Mouse (Mus musculus) forebrain, embryonic 10.5 days (tissue): ENCODE measurements around the gene Triml2. TPM values are rescaled to one million over a fixed set of nuclear protein-coding genes. Genes with fewer than 3 reads are reported as not detected.

ENCODE experiments used
- DNase-seq: peaks from one replicate; pipeline ENCODE4 v3.0.0-alpha.2; 2017; ENCODE audit warnings: low spot score; ENCODE audit errors: extremely low spot score
- H3K27ac ChIP-seq: fragments of 300-500 bp; sonication (generic); 2 replicates; pipeline ENCODE4 v1.5.1; 2016; ENCODE audit warnings: mild to moderate bottlenecking
- H3K27me3 ChIP-seq: fragments of 300-500 bp; sonication (generic); 2 replicates; pipeline ENCODE4 v1.6.1; 2016; ENCODE audit warnings: mild to moderate bottlenecking; ENCODE audit not compliant: poor library complexity, severe bottlenecking
- H3K36me3 ChIP-seq: fragments of 300-500 bp; sonication (generic); replicated peaks from 2 replicates; pipeline ENCODE4 v1.6.1; 2016; ENCODE audit warnings: mild to moderate bottlenecking, moderate library complexity
- H3K4me1 ChIP-seq: fragments of 300-500 bp; sonication (generic); 2 replicates; pipeline ENCODE4 v1.6.1; 2016
- H3K4me3 ChIP-seq: fragments of 300-500 bp; sonication (generic); 2 replicates; pipeline ENCODE4 v1.5.1; 2016; ENCODE audit warnings: mild to moderate bottlenecking, moderate library complexity
- H3K9me3 ChIP-seq: fragments of 300-500 bp; sonication (generic); 2 replicates; pipeline ENCODE4 v1.6.1; 2016; ENCODE audit warnings: mild to moderate bottlenecking, moderate library complexity
- WGBS: fragments of 180-500 bp; shearing (Covaris S2); methylation state at CpG from one replicate; pipeline ENCODE4 v1.1.7; 2016; 5-methylcytosine and 5-hydroxymethylcytosine counted together
- polyA plus RNA-seq: library from polyadenylated mRNA; unstranded; fragments of >200 nt; fragmentation: Nextera tagmentation; extraction: Ambion mirVana; gene quantifications from 2 replicates; pipeline ENCODE4 v1.2.1, GENCODE M21; 2016

Triml2 gene
- polyA plus RNA-seq, result not detected in 2 replicates

- no peaks in the 10 kb centered on the region for H3K4me1 ChIP-seq
- no peaks in the 10 kb centered on the region for H3K36me3 ChIP-seq
- 0 out of 2 replicates have a peak, but pooled peaks cover 4% of the 10 kb centered on the region for H3K9me3 ChIP-seq
- no peak for DNase-seq
- 96% methylated on average over 13 of the region's 13 CpGs for WGBS
- no peaks in the 10 kb centered on the region for H3K27me3 ChIP-seq
- H3K27ac ChIP-seq, result no peak within 1 kb of the TSS
- no peak within 1 kb of the TSS for H3K4me3 ChIP-seq
These were observed at the start of gene Triml2 for GRCm38 (mm10) chr8:43180054-43180690. Gene Triml2 (plus strand): TSS chr8:43180541.

- no peak within 1 kb of the TSS for H3K4me3 ChIP-seq
- H3K9me3 ChIP-seq, result no peaks in the 10 kb centered on the region
- no peaks in the 10 kb centered on the region for H3K36me3 ChIP-seq
- WGBS, result 93% methylated on average over 2 of the region's 2 CpGs
- no peak within 1 kb of the TSS for H3K27ac ChIP-seq
- H3K4me1 ChIP-seq, result no peaks in the 10 kb centered on the region
- no peak for DNase-seq
- H3K27me3 ChIP-seq, result no peaks in the 10 kb centered on the region
These were observed 39.0 kb upstream of the Triml2 start, which contains the start of gene Triml1 for GRCm38 (mm10) chr8:43141386-43141785. Gene Triml1 (minus strand): TSS chr8:43141486.

- DNase-seq, result no peak
- 91% methylated on average over 9 of the region's 9 CpGs for WGBS
- Histone ChIP-seq H3K4me1 (no peaks in the 10 kb centered on the region), H3K36me3 (no peaks in the 10 kb centered on the region), H3K27me3 (no peaks in the 10 kb centered on the region), H3K9me3 (no peaks in the 10 kb centered on the region), H3K4me3 (no peak overlapping the region), H3K27ac (no peak overlapping the region)
These were observed 31.0 kb upstream of the Triml2 start for GRCm38 (mm10) chr8:43149307-43149706.

DNA sequence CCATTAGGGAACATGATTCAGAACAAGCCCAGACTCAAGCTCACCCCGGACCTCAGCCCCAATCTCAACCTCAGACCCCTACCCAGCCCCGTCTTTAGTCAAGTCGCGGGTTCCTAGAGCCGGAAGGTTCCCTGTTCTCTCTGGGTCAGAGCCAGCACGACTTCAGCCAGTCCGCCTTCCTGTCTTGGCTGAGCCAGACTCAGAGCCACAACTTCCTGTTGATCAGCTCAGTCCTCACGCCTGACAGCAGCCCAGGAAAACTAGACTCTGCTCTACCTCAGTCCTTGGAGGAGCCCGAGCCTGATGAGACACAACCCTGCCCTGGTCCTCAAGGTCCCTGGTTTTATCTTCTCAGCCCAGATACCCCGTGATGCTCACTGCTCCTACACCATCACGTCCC lies 17.1 kb upstream of the Triml2 start:
- no peak overlapping the region for H3K27ac ChIP-seq
- no peak overlapping the region for H3K4me3 ChIP-seq
- no peaks in the 10 kb centered on the region for H3K36me3 ChIP-seq
- DNase-seq, result no peak
- H3K4me1 ChIP-seq, result no peaks in the 10 kb centered on the region
- 85% methylated on average over 11 of the region's 11 CpGs for WGBS
- no peaks in the 10 kb centered on the region for H3K9me3 ChIP-seq
- no peaks in the 10 kb centered on the region for H3K27me3 ChIP-seq

- Histone ChIP-seq H3K4me1 (no peaks in the 10 kb centered on the region), H3K27ac (no peak overlapping the region), H3K9me3 (no peaks in the 10 kb centered on the region), H3K27me3 (no peaks in the 10 kb centered on the region), H3K4me3 (no peak overlapping the region), H3K36me3 (no peaks in the 10 kb centered on the region)
- no peak for DNase-seq
- 89% methylated on average over 3 of the region's 3 CpGs for WGBS
These were observed 15.9 kb upstream of the Triml2 start for GRCm38 (mm10) chr8:43164453-43164852.

DNA sequence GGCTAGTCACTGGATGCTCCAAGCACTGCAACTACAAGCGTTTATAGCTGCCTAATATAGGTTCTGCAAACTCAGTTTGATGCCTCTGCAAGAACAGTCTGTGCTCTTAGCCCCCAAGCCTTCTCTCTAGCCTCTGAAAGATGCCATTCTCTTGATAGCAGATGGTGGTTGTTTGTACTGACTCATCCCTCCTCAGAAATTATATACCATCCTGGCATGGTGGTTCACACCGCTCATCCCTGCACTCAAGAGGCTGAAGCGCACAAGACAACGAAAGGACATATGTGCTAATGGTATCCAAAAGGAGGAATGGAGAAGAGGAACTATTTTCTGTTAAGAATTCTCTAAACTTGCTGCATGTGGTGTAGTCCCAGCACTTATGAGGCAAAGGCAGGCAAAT lies 12.3 kb upstream of the Triml2 start:
- no peak overlapping the region for H3K27ac ChIP-seq
- DNase-seq, result no peak
- 95% methylated on average over 4 of the region's 4 CpGs for WGBS
- H3K27me3 ChIP-seq, result no peaks in the 10 kb centered on the region
- no peaks in the 10 kb centered on the region for H3K36me3 ChIP-seq
- no peaks in the 10 kb centered on the region for H3K9me3 ChIP-seq
- H3K4me3 ChIP-seq, result no peak overlapping the region
- no peaks in the 10 kb centered on the region for H3K4me1 ChIP-seq

- WGBS, result 91% methylated on average over 6 of the region's 6 CpGs
- Histone ChIP-seq H3K4me1 (no peaks in the 10 kb centered on the region), H3K27ac (no peak overlapping the region), H3K36me3 (no peaks in the 10 kb centered on the region), H3K4me3 (no peak overlapping the region), H3K9me3 (no peaks in the 10 kb centered on the region), H3K27me3 (no peaks in the 10 kb centered on the region)
- no peak for DNase-seq
These were observed 11.0 kb upstream of the Triml2 start for GRCm38 (mm10) chr8:43169249-43169755.

DNA sequence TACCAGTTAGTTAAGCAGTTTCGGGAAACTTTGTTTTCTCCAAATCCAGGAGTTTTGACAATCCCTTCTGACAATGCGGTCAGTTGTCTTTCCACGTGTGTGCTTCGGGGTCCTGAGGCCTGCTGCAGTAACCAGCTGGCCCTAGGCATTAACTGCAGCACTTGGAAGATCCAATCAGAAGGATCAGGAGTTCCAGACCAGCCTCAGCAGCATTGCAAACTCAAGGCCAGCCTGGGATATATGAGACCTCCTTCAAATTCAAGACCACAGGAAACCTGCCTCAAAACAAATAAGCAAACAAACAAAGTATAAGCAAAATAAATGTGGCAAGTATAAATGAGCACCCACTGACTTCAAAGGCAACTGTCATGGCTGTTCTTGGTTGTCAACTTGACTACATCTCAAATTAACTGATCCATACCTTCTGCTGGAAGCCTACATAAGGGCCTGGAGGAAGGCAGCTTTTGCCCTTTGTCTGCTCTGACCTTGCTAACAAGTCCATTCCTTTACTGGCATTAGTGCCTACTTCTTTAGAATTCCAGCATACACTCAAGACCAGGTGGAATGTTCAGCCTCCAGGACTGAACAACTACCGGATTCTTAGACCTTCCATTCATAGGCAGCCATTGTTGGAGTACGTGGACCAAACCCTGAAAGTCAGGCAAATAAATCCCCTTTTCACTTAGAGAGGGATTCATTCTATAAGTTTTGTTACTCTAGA lies 3.4 kb upstream of the Triml2 start:
- Histone ChIP-seq H3K27me3 (no peaks in the 10 kb centered on the region), H3K36me3 (no peaks in the 10 kb centered on the region), H3K27ac (no peak overlapping the region), H3K4me3 (no peak overlapping the region), H3K9me3 (0 out of 2 replicates have a peak, but pooled peaks cover 4% of the 10 kb centered on the region), H3K4me1 (no peaks in the 10 kb centered on the region)
- DNase-seq, result no peak
- 91% methylated on average over 6 of the region's 6 CpGs for WGBS

GRCm38 (mm10) chr8:43178263-43178662 lies 2.1 kb upstream of the Triml2 start:
- Histone ChIP-seq H3K27me3 (no peaks in the 10 kb centered on the region), H3K9me3 (0 out of 2 replicates have a peak, but pooled peaks cover 4% of the 10 kb centered on the region), H3K4me3 (no peak overlapping the region), H3K36me3 (no peaks in the 10 kb centered on the region), H3K4me1 (no peaks in the 10 kb centered on the region), H3K27ac (no peak overlapping the region)
- no peak for DNase-seq
- 52% methylated on average over 3 of the region's 3 CpGs for WGBS

- DNase-seq, result no peak
- WGBS, result 59% methylated on average over 4 of the region's 4 CpGs
- Histone ChIP-seq H3K27ac (no peak overlapping the region), H3K9me3 (0 out of 2 replicates have a peak, but pooled peaks cover 4% of the 10 kb centered on the region), H3K4me3 (no peak overlapping the region), H3K36me3 (no peaks in the 10 kb centered on the region), H3K4me1 (no peaks in the 10 kb centered on the region), H3K27me3 (no peaks in the 10 kb centered on the region)
These were observed 1.2 kb upstream of the Triml2 start for GRCm38 (mm10) chr8:43179189-43179588.

GRCm38 (mm10) chr8:43182281-43182680 lies 1.9 kb downstream of the Triml2 start:
- H3K27me3 ChIP-seq, result no peaks in the 10 kb centered on the region
- no peak overlapping the region for H3K4me3 ChIP-seq
- no peak overlapping the region for H3K27ac ChIP-seq
- 0 out of 2 replicates have a peak, but pooled peaks cover 4% of the 10 kb centered on the region for H3K9me3 ChIP-seq
- WGBS, result 93% methylated on average over 2 of the region's 2 CpGs
- H3K4me1 ChIP-seq, result no peaks in the 10 kb centered on the region
- H3K36me3 ChIP-seq, result no peaks in the 10 kb centered on the region
- DNase-seq, result no peak

DNA sequence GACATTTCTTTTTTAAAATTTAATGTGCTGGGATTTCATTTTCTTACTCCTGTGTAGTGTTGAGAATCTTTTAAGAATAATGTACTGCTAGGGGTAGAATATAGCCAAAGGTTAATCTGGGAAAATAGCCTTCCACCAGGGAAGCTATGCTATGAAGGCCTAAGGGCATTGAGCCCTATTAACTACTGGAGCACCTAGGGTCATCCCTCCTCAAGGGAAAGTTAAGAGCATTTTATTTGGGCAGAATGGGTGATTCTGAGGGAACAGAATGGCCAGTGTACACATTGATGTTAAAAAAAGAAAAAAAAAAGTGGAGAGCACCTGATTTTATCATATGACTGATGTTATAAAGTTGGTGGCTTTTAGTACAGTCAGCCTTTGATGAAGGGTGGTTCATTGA lies 35.2 kb downstream of the Triml2 start:
- H3K27me3 ChIP-seq, result no peaks in the 10 kb centered on the region
- no peaks in the 10 kb centered on the region for H3K36me3 ChIP-seq
- H3K4me1 ChIP-seq, result no peaks in the 10 kb centered on the region
- no peak overlapping the region for H3K4me3 ChIP-seq
- DNase-seq, result no peak
- H3K27ac ChIP-seq, result no peak overlapping the region
- H3K9me3 ChIP-seq, result no peaks in the 10 kb centered on the region

GRCm38 (mm10) chr8:43243326-43243725 lies 63.0 kb downstream of the Triml2 start:
- H3K27ac ChIP-seq, result no peak overlapping the region
- WGBS, result 84% methylated on average over 3 of the region's 3 CpGs
- no peaks in the 10 kb centered on the region for H3K27me3 ChIP-seq

More at GRCm38 (mm10) chr8:43243326-43243725, 63.0 kb downstream of the Triml2 start:
- Histone ChIP-seq H3K4me1 (no peaks in the 10 kb centered on the region), H3K9me3 (no peaks in the 10 kb centered on the region), H3K4me3 (no peak overlapping the region), H3K36me3 (no peaks in the 10 kb centered on the region)
- DNase-seq, result no peak
